Mouse (Mus musculus): ENCODE data around the gene Cpne1.

Cpne1 gene

DNA sequence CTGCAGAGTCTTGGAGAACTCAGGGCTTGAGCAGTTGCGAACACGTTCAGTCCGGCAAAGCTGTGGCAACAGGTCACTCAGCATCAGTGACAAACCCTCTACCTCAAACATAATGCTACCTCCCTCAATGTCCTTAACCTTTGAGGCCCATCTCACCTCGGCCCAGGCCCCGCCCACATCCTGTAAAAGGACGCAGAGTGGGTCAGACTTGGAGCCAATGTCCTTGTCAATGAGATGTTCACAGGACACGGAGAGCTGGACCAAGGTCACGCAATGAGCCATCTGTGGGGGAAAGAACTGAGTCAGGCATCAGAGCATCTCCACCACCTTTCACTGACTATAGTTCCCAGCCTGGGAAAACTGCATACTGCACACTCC, 32.6 kb downstream of the Cpne1 start:
- DNase-seq: no peak

DNA sequence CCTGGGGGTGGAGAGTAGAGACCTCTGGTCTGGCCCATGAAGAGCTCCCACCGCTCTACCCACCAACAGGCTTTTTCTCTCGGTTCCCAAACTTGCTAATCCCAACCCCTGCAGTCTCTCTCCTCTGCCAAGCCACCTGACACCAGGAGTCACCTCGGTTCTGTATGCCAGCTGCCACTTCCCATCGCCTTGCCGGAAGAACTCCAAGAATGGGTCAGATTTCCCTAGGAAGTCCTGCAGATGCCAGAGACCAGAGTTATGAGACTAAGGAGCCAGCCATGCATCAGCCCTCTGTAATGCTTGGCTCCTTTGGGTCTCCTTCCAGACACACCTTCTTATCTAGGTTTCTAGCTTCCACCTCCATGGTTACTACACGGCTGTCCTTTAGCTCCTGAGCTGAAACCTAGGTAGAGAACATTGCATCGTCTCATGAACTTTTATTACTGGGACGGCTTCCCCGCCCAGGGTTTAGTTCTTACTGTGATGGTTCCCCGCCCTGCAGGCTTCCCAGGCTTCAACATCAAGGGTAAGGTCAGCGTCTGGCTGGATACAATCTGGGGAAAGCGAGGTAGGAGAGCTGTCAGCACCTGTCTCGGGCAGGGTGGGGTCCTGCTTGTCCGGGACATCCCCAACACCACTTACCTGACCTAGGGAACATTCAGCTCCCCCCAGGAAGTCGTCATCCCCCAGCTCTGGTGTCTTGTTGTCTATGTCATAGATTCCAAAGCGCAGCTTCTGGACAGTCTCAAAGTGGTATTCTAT, 33.2 kb downstream of the Cpne1 start:
- DNase-seq: no peak

DNA sequence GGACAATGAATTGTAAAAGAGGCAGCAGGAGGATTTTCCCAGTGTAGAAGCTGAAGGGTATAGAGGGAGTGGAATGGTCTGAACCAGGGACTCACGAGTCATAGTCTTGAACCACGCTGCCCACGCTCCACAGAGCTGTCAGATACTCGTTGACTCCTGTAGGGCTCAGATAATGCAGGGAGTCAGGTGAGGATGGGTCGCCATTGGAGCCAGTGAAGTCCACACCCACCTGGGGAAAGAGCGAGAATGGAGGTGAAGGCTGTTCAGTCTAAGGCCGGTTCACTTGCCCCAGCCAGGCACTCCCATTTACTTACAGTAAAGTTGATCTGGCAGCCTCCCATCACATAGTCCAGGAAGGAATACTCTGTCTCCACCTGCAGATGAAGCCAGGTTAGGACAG, 34.3 kb downstream of the Cpne1 start:
- DNase-seq: no peak

DNA sequence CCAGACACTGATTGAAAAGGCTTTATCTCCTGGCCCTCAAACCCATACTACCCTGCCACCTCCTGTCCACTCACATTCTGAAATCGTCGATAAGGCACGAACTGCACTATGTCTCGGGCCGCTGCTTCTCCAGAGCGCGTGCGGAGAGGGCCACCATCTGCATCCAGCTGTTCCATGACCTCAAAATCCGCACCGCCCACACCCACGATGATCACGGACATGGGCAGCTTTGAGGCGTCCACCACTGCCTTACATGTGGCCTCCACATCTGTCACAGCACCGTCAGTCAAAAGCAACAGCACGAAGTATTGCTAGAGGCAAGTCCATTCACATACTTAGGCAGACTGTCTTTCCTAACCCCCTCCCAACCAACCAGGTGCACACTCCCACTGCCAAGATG, 38.0 kb downstream of the Cpne1 start:
- no peak for DNase-seq

DNA sequence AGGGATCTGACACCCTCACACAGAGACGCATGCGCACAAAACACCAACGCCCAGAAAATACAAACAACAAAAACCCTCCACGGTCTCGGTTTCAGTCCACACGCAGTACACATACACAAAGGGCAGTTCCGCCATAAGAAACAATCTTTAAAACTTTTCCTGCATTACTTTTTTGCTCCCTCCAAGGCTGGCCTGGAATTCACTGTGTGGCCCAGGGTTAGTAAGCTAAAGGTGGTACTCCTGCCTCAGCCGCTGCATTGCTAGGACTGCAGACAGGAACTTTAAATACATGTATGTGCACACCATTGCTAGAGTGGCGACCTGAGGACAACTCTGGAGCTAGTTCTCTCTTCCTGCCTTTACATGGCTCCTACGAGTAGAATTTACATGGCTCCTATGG, 40.5 kb downstream of the Cpne1 start:
- no peak for DNase-seq

DNA sequence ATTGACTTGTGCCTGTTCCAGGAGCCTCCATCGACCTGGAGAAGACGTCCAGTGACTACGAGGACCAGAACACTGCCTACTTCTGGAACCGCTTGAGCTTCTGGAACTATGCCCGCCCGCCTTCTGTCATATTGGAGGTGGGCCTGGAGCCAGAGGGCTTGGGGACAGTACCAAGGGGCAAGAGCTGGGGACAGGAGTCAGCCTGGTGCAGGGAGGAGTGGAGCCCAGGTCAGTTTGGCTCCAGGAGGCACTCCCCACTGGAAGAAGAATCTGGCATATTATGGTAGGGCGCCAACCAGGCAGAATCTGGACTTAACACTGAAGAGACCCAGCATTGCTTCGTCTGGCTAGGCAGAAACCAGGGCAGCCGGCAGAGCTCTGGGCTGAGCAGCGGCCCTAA, 43.8 kb downstream of the Cpne1 start:
- DNase-seq: peak; percentile 80

DNA sequence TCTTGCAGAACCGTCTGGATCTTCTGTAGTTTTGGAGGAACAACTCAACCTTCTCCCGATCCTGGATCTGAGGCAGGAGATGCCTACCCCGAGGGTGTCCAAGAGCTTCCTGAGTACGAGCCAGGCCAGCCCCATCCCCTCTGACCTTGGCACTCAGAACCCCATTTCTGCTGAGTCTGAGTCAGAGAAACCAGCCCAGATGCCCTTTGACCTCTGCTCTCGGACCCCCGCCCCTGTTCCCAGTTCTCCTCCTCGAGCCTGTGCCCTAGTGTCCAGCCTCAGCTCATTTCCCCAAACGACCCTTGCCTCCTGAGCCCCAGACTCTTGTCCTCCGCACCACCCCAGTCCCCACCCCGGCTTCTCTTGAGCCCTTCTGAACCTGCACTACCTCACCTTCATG, 45.6 kb downstream of the Cpne1 start:
- DNase-seq: peak; percentile 43

DNA sequence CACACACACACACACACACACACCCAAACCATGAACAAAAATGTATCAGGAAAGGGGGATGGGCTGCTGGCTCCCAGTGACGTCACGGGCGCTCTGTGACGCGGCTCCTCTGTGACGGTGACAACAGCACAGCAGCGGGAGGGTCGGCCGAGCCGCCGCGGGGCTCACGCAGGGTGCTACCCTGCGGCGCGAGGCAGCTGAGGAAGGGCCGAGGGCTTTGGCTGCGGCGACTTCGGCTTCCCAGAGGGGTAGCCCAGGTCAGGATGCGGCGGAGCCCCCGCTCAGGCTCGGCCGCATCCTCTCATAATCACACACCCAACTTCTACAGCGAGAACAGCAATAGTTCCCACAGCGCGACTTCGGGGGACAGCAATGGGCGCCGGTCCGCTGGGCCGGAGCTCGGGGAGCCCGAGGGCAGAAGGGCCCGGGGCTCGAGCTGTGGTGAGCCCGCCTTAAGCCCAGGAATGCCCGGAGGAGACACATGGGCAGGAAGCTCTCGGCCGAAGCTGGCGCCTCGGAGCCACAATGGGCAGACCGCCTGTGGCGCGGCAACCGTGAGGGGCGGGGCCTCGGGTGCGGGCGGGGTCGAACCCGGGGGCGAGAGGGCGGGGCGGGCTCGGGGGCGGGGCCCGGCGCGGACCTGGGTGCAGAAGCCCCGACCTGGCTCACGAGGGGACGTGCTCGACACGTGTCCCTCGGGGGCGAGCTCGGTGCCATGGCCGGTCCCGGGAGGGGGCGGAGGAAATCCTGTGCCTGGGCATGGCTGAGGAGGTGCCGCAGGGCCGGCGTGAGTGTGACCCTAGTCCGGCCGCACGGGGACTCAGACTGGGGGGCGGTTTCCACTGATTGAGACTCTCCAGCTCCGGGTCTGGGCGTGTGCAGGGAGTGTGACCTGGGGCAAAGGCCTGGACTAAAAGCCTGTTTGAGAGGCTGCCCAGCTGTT, 46.4 kb downstream of the Cpne1 start, which contains the start of gene Spag4:
Spag4 (plus strand) TSS at position 77 of the 943 bp plus-strand sequence.
- peak; percentile 64 for DNase-seq

DNA sequence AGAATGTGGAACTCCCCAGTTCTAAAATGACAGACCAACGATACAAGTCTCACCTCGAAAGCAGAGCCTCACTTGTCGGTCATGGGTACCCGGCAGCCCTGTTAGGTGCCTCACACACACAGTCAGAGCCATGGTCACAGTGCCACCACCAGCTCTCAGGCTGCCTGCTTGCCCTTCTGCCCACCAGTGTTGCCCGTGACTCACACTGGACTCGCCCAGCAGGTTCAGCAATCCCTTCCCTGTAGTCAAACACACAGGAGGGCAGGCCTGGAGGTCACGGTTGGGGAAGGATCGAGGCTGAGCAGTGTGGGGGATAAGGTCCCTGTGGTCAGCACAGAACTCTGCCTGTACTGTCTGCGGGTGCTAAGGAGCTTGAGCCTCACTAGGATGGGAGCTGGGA, 58.9 kb downstream of the Cpne1 start, which contains the start of gene Fer1l4:
Fer1l4 (minus strand) TSS at position 132 of the 400 bp plus-strand sequence.
- no peak for DNase-seq

DNA sequence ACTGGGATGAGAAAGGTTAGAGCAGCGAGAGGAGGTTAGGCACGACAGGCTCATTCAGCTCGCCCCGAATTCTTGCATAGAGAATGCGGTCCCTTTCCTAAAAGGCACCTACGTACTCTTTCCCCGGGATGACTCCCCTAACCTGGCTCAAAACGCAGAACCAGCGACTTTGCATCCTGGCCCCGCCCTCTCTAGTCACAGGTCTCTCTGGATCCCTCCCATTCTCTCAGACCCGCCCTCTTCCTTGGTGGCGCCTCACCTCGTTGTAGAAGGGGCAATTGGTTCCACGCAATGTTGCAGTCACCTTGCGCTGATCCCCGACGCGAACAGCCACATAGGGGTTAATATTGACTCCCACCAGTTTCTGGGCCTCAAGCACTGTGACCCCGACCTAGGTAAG, 63.8 kb downstream of the Cpne1 start:
- DNase-seq: no peak

DNA sequence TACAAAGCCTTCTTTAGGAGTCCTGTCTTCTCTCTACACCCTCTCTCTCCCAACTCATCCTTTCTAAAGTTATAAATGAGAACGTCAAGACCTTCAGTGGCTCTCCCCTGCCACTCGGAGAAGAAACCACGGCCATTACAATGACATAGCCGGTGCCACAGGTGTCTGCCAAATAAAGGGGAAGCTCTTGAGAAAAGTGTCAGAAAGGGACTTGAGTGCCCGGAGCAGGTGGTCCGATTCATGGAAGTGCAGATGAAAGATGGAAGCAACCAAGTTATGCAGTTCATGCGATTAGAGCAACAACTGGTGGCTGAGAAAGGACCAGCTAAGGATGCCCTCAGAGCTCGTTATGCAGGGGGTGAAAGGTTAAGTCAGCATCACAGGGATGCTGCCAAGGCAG, 68.9 kb downstream of the Cpne1 start:
- DNase-seq: no peak

DNA sequence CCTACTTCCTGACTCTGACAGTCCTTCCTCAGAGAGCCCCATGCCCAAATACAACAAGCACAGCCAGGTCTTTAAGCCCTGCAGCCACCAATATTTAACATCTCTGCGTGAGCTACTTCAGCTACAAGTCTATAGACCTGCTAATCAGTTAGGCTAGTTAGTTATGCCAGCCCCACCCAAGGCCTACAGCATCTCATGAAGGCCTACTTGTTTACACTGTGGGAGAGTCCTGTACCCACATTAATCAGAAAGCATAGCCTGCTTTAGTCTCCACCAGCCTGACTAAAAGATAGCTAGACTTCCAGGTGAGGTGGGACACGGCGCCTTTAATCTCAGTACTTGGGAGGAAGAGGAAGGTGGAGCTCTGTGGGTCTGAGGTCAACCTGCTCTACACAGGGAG, 72.4 kb downstream of the Cpne1 start:
- DNase-seq: no peak

DNA sequence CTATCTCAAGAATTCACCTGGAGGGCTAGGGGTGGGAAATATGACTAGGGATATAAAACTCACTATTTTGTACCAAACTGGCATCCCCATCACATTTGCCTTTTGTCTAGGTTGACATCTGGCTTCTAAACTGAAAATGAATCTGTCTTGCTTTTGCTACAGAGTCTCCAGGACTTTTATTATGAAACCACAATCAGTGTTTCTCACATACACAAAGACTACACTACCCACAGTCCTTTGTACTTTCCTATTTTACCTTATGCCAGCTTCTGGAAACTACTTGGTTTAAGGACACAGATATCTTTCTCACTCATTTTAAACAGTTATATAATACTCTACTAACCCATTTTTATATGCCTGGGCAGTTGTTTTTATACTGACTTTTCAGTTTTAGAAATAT, 86.3 kb downstream of the Cpne1 start:
- DNase-seq: no peak

Data from cerebellum, adult 9-11 months (tissue).